Mouse (Mus musculus) heart, embryonic 11.5 days (tissue): ENCODE results near the gene Mylip. TPM values are rescaled to one million over a fixed set of nuclear protein-coding genes. Genes with fewer than 3 reads are reported as not detected.

Experiments
- ATAC-seq: fragments of 200-750 bp; cut with Nextera tagmentation; replicated peaks from 2 replicates; pipeline ENCODE4 v1.8.0; 2017; ENCODE audit warnings: moderate library complexity; ENCODE audit not compliant: insufficient number of reproducible peaks, low FRiP score, low TSS enrichment
- H3K27ac ChIP-seq: fragments of 300-500 bp; sonication (generic); 2 replicates; pipeline ENCODE4 v1.5.1; 2014; ENCODE audit warnings: mild to moderate bottlenecking, low read depth, low read length
- H3K27me3 ChIP-seq: fragments of 300-500 bp; sonication (generic); 2 replicates; pipeline ENCODE4 v1.6.1; 2014; ENCODE audit warnings: mild to moderate bottlenecking, low read length, mixed read lengths; ENCODE audit not compliant: control insufficient read depth, insufficient read depth
- H3K36me3 ChIP-seq: fragments of 300-500 bp; sonication (generic); 2 replicates; pipeline ENCODE4 v1.6.1; 2014; ENCODE audit warnings: mild to moderate bottlenecking, low read length, moderate library complexity, mixed read lengths; ENCODE audit not compliant: control insufficient read depth, insufficient read depth
- H3K4me1 ChIP-seq: fragments of 300-500 bp; sonication (generic); 2 replicates; pipeline ENCODE4 v1.6.1; 2014; ENCODE audit warnings: low read length; ENCODE audit not compliant: control insufficient read depth, insufficient read depth
- H3K4me2 ChIP-seq: fragments of 300-500 bp; sonication (generic); 2 replicates; pipeline ENCODE4 v1.6.1; 2014; ENCODE audit warnings: mild to moderate bottlenecking, moderate library complexity
- H3K4me3 ChIP-seq: fragments of 300-500 bp; sonication (generic); 2 replicates; pipeline ENCODE4 v1.5.1; 2014; ENCODE audit warnings: low read depth, low read length
- H3K9ac ChIP-seq: fragments of 300-500 bp; sonication (generic); 2 replicates; pipeline ENCODE4 v1.6.1; 2014; ENCODE audit warnings: mild to moderate bottlenecking, low read depth, low read length, moderate library complexity
- H3K9me3 ChIP-seq: fragments of 300-500 bp; sonication (generic); replicated peaks from 2 replicates; pipeline ENCODE4 v1.6.1; 2016; ENCODE audit warnings: low read length; ENCODE audit not compliant: control insufficient read depth
- WGBS: fragments of 180-500 bp; shearing (Covaris S2); extraction: QIAGEN DNeasy Blood & Tissue Kit; methylation state at CpG from one replicate; pipeline ENCODE4 v1.1.7; 2014; ENCODE audit not compliant: insufficient replicate concordance; 5-methylcytosine and 5-hydroxymethylcytosine counted together
- polyA plus RNA-seq: library from polyadenylated mRNA; unstranded; fragments of >200 nt; fragmentation: Nextera tagmentation; extraction: Ambion mirVana; gene quantifications from 2 replicates; pipeline ENCODE4 v1.2.1, GENCODE M21; 2014

The Mylip gene
- polyA plus RNA-seq, 1 experiment from 2014 or later, result 4.9 TPM

- no peaks in the 10 kb centered on the region for H3K36me3 ChIP-seq
- H3K4me2 ChIP-seq, result no peak overlapping the region
- no peak overlapping the region for H3K27ac ChIP-seq
- H3K9me3 ChIP-seq, result no peaks in the 10 kb centered on the region
- ATAC-seq, result no peak
- H3K27me3 ChIP-seq, result no peaks in the 10 kb centered on the region
- 0 out of 2 replicates have a peak, but pooled peaks cover 3% of the 10 kb centered on the region for H3K4me1 ChIP-seq
- H3K9ac ChIP-seq, result no peak overlapping the region
- H3K4me3 ChIP-seq, result no peak overlapping the region
- whole genome bisulfite sequencing, result 38% methylated on average over 13 of the region's 13 CpGs
Observed at GRCm38 (mm10) chr13:45358676-45359323, 30.7 kb upstream of the Mylip start.

GRCm38 (mm10) chr13:45365788-45366187 lies 23.8 kb upstream of the Mylip start:
- WGBS, result 73% methylated on average over 10 of the region's 10 CpGs
- no peak overlapping the region for H3K4me3 ChIP-seq
- H3K27me3 ChIP-seq, result no peaks in the 10 kb centered on the region
- ATAC-seq, result no peak
- H3K27ac ChIP-seq, result no peak overlapping the region
- H3K4me1 ChIP-seq, result no peaks in the 10 kb centered on the region
- no peaks in the 10 kb centered on the region for H3K9me3 ChIP-seq
- no peak overlapping the region for H3K4me2 ChIP-seq
- H3K9ac ChIP-seq, result no peak overlapping the region
- no peaks in the 10 kb centered on the region for H3K36me3 ChIP-seq

- Histone ChIP-seq H3K9ac (no peak overlapping the region), H3K4me1 (no peaks in the 10 kb centered on the region), H3K27ac (no peak overlapping the region), H3K36me3 (no peaks in the 10 kb centered on the region), H3K27me3 (no peaks in the 10 kb centered on the region), H3K9me3 (no peaks in the 10 kb centered on the region), H3K4me2 (no peak overlapping the region), H3K4me3 (no peak overlapping the region)
- WGBS, result 51% methylated on average over 2 of the region's 2 CpGs
- no peak for ATAC-seq
Observed at GRCm38 (mm10) chr13:45371673-45372072, 17.9 kb upstream of the Mylip start.

- WGBS, result 77% methylated on average over 2 of the region's 2 CpGs
- no peak for ATAC-seq
- H3K4me1 ChIP-seq, result no peaks in the 10 kb centered on the region
- no peaks in the 10 kb centered on the region for H3K27me3 ChIP-seq
- H3K36me3 ChIP-seq, result no peaks in the 10 kb centered on the region
- H3K4me2 ChIP-seq, result no peak overlapping the region
- no peak overlapping the region for H3K27ac ChIP-seq
- H3K4me3 ChIP-seq, result no peak overlapping the region
- no peaks in the 10 kb centered on the region for H3K9me3 ChIP-seq
- no peak overlapping the region for H3K9ac ChIP-seq
Observed at GRCm38 (mm10) chr13:45372456-45372855, 17.1 kb upstream of the Mylip start.

- no peak for ATAC-seq
- H3K4me2 ChIP-seq, result no peak overlapping the region
- WGBS, result 37% methylated on average over 6 of the region's 6 CpGs
- H3K36me3 ChIP-seq, result no peaks in the 10 kb centered on the region
- H3K4me1 ChIP-seq, result no peaks in the 10 kb centered on the region
- H3K9ac ChIP-seq, result no peak overlapping the region
- no peak overlapping the region for H3K4me3 ChIP-seq
- H3K27ac ChIP-seq, result no peak overlapping the region
- no peaks in the 10 kb centered on the region for H3K9me3 ChIP-seq
- H3K27me3 ChIP-seq, result no peaks in the 10 kb centered on the region
Observed at GRCm38 (mm10) chr13:45374846-45375245, 14.7 kb upstream of the Mylip start.

GRCm38 (mm10) chr13:45382208-45382607 lies 7.3 kb upstream of the Mylip start:
- no peak overlapping the region for H3K4me2 ChIP-seq

GRCm38 (mm10) chr13:45384636-45385035 lies 4.9 kb upstream of the Mylip start:
- Histone ChIP-seq H3K9ac (no peak overlapping the region), H3K27me3 (no peaks in the 10 kb centered on the region), H3K27ac (no peak overlapping the region), H3K4me2 (no peak overlapping the region), H3K9me3 (no peaks in the 10 kb centered on the region), H3K4me3 (no peak overlapping the region), H3K4me1 (peaks cover 4% of the 10 kb centered on the region; the same call in 1 of the 2 replicates), H3K36me3 (no peaks in the 10 kb centered on the region)
- 63% methylated on average over 2 of the region's 2 CpGs for WGBS
- no peak for ATAC-seq

More at GRCm38 (mm10) chr13:45382208-45382607, 7.3 kb upstream of the Mylip start:
- Histone ChIP-seq H3K4me1 (no peaks in the 10 kb centered on the region), H3K9ac (no peak overlapping the region), H3K36me3 (no peaks in the 10 kb centered on the region), H3K9me3 (no peaks in the 10 kb centered on the region), H3K4me3 (no peak overlapping the region), H3K27me3 (no peaks in the 10 kb centered on the region), H3K27ac (no peak overlapping the region)
- no peak for ATAC-seq
- WGBS, result 43% methylated on average over 7 of the region's 7 CpGs

- Histone ChIP-seq H3K4me1 (peaks cover 8% of the 10 kb centered on the region; the same call in 1 of the 2 replicates), H3K27me3 (no peaks in the 10 kb centered on the region), H3K9ac (no peak overlapping the region), H3K4me3 (no peak overlapping the region), H3K27ac (no peak overlapping the region), H3K36me3 (no peaks in the 10 kb centered on the region), H3K4me2 (no peak overlapping the region), H3K9me3 (no peaks in the 10 kb centered on the region)
- WGBS, result 87% methylated on average over 6 of the region's 6 CpGs
- no peak for ATAC-seq
Observed at GRCm38 (mm10) chr13:45385521-45385920, 4.0 kb upstream of the Mylip start.

GRCm38 (mm10) chr13:45386253-45386652 lies 3.3 kb upstream of the Mylip start:
- Histone ChIP-seq H3K27me3 (no peaks in the 10 kb centered on the region), H3K4me1 (peaks cover 15% of the 10 kb centered on the region), H3K36me3 (no peaks in the 10 kb centered on the region), H3K4me3 (no peak overlapping the region), H3K4me2 (no peak overlapping the region), H3K9me3 (no peaks in the 10 kb centered on the region), H3K9ac (no peak overlapping the region), H3K27ac (no peak overlapping the region)
- 89% methylated on average over 14 of the region's 14 CpGs for WGBS
- ATAC-seq, result no peak
